Mouse (Mus musculus) testis, adult 2 months (tissue): Measurements from ENCODE around the gene Fstl4. TPM values are rescaled to one million over a fixed set of nuclear protein-coding genes. Genes with fewer than 3 reads are reported as not detected.
A peak's percentile ranks its signal among the peaks of the same experiment; 100 is the strongest.

Experiments
- H3K27ac ChIP-seq: fragments of 200-500 bp; 2 replicates; pipeline ENCODE4 v1.5.1; 2012; ENCODE audit warnings: low read depth, low read length; ENCODE audit not compliant: control insufficient read depth, insufficient read depth
- H3K27me3 ChIP-seq: fragments of 200-500 bp; 2 replicates; pipeline ENCODE4 v1.6.1; 2012; ENCODE audit warnings: mild to moderate bottlenecking, low read length, moderate library complexity; ENCODE audit not compliant: control insufficient read depth, insufficient read depth
- H3K36me3 ChIP-seq: fragments of 200-500 bp; 2 replicates; pipeline ENCODE4 v1.6.1; 2012; ENCODE audit warnings: mild to moderate bottlenecking, low read length; ENCODE audit not compliant: control insufficient read depth, insufficient read depth
- H3K4me1 ChIP-seq: fragments of 200-500 bp; 2 replicates; pipeline ENCODE4 v1.6.1; 2012; ENCODE audit warnings: low read length; ENCODE audit not compliant: control insufficient read depth, insufficient read depth
- H3K4me3 ChIP-seq: fragments of 200-500 bp; 2 replicates; pipeline ENCODE4 v1.5.1; 2012; ENCODE audit warnings: low read depth, mild to moderate bottlenecking, low read length, moderate library complexity, mixed read lengths; ENCODE audit not compliant: control insufficient read depth
- CTCF ChIP-seq: fragments of 200-500 bp; IDR thresholded peaks from 2 replicates; pipeline ENCODE4 v1.5.1; 2012; ENCODE audit warnings: low read depth, mild to moderate bottlenecking, inconsistent platforms, low read length, moderate library complexity; ENCODE audit not compliant: control insufficient read depth, insufficient read depth, insufficient replicate concordance
- POLR2A ChIP-seq: fragments of 200-500 bp; IDR thresholded peaks from 2 replicates; pipeline ENCODE4 v1.6.1; 2012; ENCODE audit warnings: low read depth, mild to moderate bottlenecking, inconsistent platforms, low read length, moderate library complexity; ENCODE audit not compliant: control insufficient read depth
- polyA plus RNA-seq: library from polyadenylated mRNA; depleted of rRNA; stranded (reverse); fragments of >200 nt; gene quantifications from 2 replicates; pipeline ENCODE4 v1.2.3, GENCODE M21; 2012

Fstl4 gene
- polyA plus RNA-seq, 1 experiment: 0.22 TPM

GRCm38 (mm10) chr11:52919231-52919960 is 155.0 kb downstream of the Fstl4 start:
- H3K27me3 ChIP-seq: no peaks in the 10 kb centered on the region
- H3K27ac ChIP-seq: peak overlapping the region; percentile 60
- TF ChIP-seq POLR2A: no peak
- TF ChIP-seq CTCF: no peak
- no peak overlapping the region for H3K4me3 ChIP-seq
- H3K36me3 ChIP-seq: no peaks in the 10 kb centered on the region
- H3K4me1 ChIP-seq: peaks cover 11% of the 10 kb centered on the region

DNA sequence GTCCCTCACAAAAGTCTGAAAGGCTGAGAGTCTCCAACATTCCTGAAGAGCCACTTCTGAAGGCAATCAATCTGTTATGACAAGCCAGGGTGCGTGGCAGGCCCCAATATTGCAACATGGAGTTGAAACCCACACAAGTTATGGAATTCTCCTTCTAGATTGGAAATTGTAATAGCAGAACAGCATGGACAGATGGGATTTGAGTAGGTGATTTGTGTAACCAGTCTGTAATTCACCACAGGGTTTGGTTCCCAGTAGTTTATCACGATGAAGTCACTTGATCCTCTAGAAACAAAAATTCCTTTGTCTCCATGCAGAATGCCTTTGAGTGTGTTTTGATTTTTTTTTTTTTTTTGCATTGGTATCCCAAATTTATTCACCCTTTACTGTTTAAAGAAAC is 159.8 kb downstream of the Fstl4 start:
- Histone ChIP-seq H3K27me3 (no peaks in the 10 kb centered on the region), H3K4me1 (peaks cover 9% of the 10 kb centered on the region), H3K36me3 (no peaks in the 10 kb centered on the region), H3K4me3 (no peak overlapping the region), H3K27ac (no peak overlapping the region)
- TF ChIP-seq CTCF (no peak), POLR2A (no peak)

- H3K27ac ChIP-seq: no peak overlapping the region
- H3K4me3 ChIP-seq: no peak overlapping the region
- no peaks in the 10 kb centered on the region for H3K36me3 ChIP-seq
- no peaks in the 10 kb centered on the region for H3K4me1 ChIP-seq
- TF ChIP-seq POLR2A (no peak), CTCF (no peak)
- no peaks in the 10 kb centered on the region for H3K27me3 ChIP-seq
Measured at GRCm38 (mm10) chr11:52928321-52928720, 163.9 kb downstream of the Fstl4 start.

GRCm38 (mm10) chr11:52939336-52940070 is 175.1 kb downstream of the Fstl4 start:
- Histone ChIP-seq H3K4me3 (no peak overlapping the region), H3K27ac (no peak overlapping the region), H3K27me3 (no peaks in the 10 kb centered on the region), H3K4me1 (no peaks in the 10 kb centered on the region), H3K36me3 (no peaks in the 10 kb centered on the region)
- TF ChIP-seq POLR2A (no peak), CTCF (no peak)

DNA sequence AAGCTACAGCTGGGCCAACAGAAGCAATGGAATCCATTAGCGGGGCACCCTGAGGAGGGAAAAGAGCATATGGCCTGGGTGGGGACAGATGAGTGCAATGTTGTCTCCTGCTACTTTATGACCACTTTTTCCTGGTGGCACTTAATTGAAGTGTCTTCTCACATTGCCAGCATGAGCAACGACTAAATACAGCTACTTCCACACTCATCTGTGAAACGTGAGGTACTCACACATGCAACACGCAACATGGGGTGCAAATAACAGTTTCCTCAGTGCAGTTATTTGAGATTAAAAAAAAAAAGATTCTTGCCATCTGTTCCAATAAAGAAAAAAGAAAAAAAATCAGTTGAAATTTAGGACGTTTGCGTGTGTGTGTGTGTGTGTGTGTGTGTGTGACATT is 178.5 kb downstream of the Fstl4 start:
- no peak overlapping the region for H3K4me3 ChIP-seq
- no peaks in the 10 kb centered on the region for H3K36me3 ChIP-seq
- no peak overlapping the region for H3K27ac ChIP-seq
- no peaks in the 10 kb centered on the region for H3K27me3 ChIP-seq
- TF ChIP-seq POLR2A (no peak), CTCF (no peak)
- no peaks in the 10 kb centered on the region for H3K4me1 ChIP-seq

DNA sequence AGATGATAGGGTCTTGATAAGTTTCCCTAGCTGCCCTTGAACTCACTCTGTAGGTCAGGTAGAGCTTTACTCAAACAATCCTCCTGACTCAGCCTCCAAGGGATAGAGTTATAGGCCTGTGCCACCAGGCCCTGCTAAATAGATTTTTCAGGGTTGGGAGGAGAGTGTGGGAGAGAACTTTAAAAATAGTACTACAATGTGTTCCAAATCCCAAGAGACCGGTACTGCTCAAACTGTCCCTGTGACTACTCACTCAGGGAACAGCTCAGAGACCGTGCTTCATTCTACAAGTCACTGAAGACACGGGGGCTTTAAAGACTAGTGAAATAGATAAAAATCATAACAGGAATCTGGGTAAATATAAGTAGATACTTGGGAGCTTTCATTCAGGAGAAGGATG is 190.6 kb downstream of the Fstl4 start:
- H3K4me3 ChIP-seq: no peak overlapping the region
- no peaks in the 10 kb centered on the region for H3K27me3 ChIP-seq
- no peaks in the 10 kb centered on the region for H3K36me3 ChIP-seq
- no peaks in the 10 kb centered on the region for H3K4me1 ChIP-seq
- no peak for TF ChIP-seq POLR2A
- TF ChIP-seq CTCF: no peak
- no peak overlapping the region for H3K27ac ChIP-seq

GRCm38 (mm10) chr11:52968809-52969208 is 204.4 kb downstream of the Fstl4 start:
- Histone ChIP-seq H3K4me3 (no peak overlapping the region), H3K36me3 (no peaks in the 10 kb centered on the region), H3K27me3 (no peaks in the 10 kb centered on the region), H3K27ac (no peak overlapping the region), H3K4me1 (no peaks in the 10 kb centered on the region; the same call in 1 of the 2 replicates)
- TF ChIP-seq CTCF (no peak), POLR2A (no peak)
